Comparison of ENCODE assay signal across 13 mouse cellular contexts in genomic region chr17:27251150-27251549, GRCm38 (mm10).
"Had no signal": no experiment of that assay in that cellular context is flagged by ENCODE, and none has a peak within 500 bp of the region (broad histone marks: within the 10 kb centered on the region; RNA-seq: fewer than 3 reads in every experiment).

No protein-coding gene starts in this region.

- ATAC-seq: intestine, embryonic 15.5 days had no signal

- H3K4me3 ChIP-seq: intestine, embryonic 15.5 days; kidney, embryonic 15.5 days; left cerebral cortex, adult 2 months; liver, embryonic 13.5 days had no signal

- H3K36me3 ChIP-seq: intestine, embryonic 15.5 days; kidney, embryonic 15.5 days; liver, embryonic 13.5 days had no signal

- H3K9ac ChIP-seq: intestine, embryonic 15.5 days; kidney, embryonic 15.5 days; liver, embryonic 13.5 days had no signal

- H3K9me3 ChIP-seq: intestine, embryonic 15.5 days; kidney, embryonic 15.5 days; liver, embryonic 13.5 days had no signal

- H3K4me2 ChIP-seq: intestine, embryonic 15.5 days; kidney, embryonic 15.5 days; liver, embryonic 13.5 days had no signal

- H3K4me1 ChIP-seq: intestine, embryonic 15.5 days; kidney, embryonic 15.5 days; liver, embryonic 13.5 days had no signal

- H3K27ac ChIP-seq: intestine, embryonic 15.5 days; kidney, embryonic 15.5 days; left cerebral cortex, adult 2 months; liver, embryonic 13.5 days had no signal

- H3K27me3 ChIP-seq: intestine, embryonic 15.5 days; kidney, embryonic 15.5 days; liver, embryonic 13.5 days had no signal

- DNase-seq: kidney, adult 11 months; kidney, adult 8-10 months; kidney, postnatal 36 days; layer of hippocampus, postnatal 36 days; liver, embryonic 13.5 days; lung, adult 2 months; lung, postnatal 14 days; lung, postnatal 4 days; thymus, adult 18-20 months; thymus, postnatal 4 days had no signal
